Mouse (Mus musculus): ENCODE results near the gene Fam207a.

Gene Fam207a

GRCm38 (mm10) chr10:77455251-77456010, 60.2 kb downstream of the Fam207a start:
- no peak for DNase-seq (ENCODE audit: low spot score in 2 of 2)

DNA sequence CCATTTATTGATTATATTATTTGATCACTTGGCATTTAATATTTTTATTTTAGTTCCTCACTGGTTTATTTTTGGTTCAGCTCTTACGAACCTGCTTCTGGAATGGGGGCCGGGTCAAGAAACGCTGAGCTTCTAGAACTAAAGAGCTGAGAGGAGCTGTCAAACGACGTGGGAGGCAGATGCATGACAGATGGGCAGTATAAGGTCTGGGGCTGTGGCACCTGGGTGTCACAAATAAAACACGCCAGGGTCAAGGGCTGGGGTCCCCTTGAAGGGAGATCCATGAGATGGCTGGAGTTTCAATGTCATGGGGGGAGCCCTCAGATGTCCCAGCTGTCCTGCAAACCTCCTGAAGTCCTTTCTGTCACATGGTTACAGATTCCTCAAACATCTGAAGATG, 60.8 kb downstream of the Fam207a start:
- no peak for DNase-seq (ENCODE audit: low spot score in 2 of 2)

GRCm38 (mm10) chr10:77451822-77452221, 63.8 kb downstream of the Fam207a start:
- DNase-seq (ENCODE audit: low spot score in 2 of 2), result no peak

GRCm38 (mm10) chr10:77450159-77450464, 65.5 kb downstream of the Fam207a start:
- no peak for DNase-seq (ENCODE audit: low spot score in 2 of 2)

DNA sequence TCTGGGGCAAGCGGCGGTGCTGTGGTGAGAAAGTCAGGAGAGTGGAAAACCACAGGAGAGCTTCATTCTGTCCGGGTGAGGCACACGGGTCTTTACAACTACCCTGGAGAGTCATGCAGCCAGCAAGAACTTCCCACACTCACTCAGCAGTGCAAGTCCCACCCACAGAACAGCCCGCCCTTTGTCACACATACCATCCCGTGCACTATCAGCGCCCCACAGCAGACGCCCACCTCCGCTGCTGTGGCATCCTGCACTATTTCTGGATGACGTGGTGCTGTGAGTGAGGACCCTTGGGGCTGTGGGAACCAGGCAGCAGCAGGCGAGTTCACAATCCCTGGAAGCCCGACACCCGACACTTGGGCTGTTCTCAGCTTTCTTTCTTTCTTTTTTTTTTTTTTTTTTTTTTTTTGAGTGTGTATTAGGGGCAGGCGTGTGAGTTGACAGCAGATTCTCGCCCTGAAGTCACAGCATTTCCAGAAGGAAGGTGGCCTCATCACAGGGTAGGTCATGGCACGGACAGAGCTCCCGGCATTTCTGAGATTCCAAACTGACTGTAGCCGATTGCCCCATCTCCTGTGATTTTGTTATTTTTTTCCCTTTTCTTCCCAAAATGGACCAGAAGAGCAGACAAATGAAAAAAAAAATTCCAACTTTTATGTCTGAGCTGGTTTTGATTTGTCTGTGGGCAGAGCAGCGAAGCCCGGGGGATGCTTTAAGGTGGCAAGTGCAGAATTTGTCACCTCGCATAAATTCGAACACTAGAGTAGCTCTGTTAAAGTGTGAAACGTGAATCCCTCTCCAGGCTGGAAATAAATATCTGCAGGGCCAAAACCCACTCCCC, 66.0 kb downstream of the Fam207a start:
- DNase-seq (ENCODE audit: low spot score in 2 of 2), result no peak

GRCm38 (mm10) chr10:77448698-77449247, 66.8 kb downstream of the Fam207a start:
- DNase-seq (ENCODE audit: low spot score in 2 of 2), result no peak

DNA sequence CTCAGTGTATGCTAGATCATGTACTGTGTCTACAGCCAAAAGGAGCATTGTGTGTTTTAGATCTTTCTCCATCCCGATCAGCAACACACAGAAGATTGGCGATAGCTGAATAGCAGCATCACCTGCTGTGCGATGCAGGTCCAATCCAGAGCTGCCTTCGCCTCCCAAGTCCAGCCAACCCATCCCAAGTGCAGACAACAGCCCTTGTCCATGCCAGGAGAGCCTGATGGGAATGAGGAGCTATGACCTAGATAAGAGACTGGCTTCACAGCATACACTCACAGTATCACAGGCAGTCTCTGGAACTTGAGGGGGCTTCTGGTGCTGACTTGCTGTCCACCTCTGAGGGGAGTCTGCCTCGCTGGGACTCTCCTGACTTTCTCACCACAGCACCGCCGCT, 67.4 kb downstream of the Fam207a start:
- no peak for DNase-seq (ENCODE audit: low spot score in 2 of 2)

GRCm38 (mm10) chr10:77447755-77448154, 67.8 kb downstream of the Fam207a start:
- no peak for DNase-seq (ENCODE audit: low spot score in 2 of 2)

- DNase-seq (ENCODE audit: low spot score in 2 of 2), result no peak
These were observed 73.3 kb downstream of the Fam207a start for GRCm38 (mm10) chr10:77442250-77442649.

DNA sequence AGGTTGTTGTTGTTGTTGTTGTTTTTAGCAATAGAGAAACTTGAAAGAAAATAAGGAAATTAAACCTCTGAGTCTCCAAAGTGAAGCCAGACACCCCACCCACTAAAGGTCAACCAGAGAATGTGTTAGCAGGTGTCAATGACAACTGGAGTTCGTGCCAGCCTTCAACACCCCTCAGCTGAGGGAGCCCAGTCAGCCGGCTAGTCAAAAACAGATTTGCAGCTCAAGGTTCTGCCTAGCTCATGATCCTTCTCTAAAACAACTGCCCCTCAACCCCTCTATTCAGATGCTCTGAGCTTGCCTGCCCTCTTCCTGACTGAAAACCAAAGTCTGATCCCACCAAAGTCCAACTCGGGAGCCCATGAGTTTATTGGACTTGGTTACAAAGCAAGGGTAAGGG, 73.8 kb downstream of the Fam207a start:
- no peak for DNase-seq (ENCODE audit: low spot score in 2 of 2)

DNA sequence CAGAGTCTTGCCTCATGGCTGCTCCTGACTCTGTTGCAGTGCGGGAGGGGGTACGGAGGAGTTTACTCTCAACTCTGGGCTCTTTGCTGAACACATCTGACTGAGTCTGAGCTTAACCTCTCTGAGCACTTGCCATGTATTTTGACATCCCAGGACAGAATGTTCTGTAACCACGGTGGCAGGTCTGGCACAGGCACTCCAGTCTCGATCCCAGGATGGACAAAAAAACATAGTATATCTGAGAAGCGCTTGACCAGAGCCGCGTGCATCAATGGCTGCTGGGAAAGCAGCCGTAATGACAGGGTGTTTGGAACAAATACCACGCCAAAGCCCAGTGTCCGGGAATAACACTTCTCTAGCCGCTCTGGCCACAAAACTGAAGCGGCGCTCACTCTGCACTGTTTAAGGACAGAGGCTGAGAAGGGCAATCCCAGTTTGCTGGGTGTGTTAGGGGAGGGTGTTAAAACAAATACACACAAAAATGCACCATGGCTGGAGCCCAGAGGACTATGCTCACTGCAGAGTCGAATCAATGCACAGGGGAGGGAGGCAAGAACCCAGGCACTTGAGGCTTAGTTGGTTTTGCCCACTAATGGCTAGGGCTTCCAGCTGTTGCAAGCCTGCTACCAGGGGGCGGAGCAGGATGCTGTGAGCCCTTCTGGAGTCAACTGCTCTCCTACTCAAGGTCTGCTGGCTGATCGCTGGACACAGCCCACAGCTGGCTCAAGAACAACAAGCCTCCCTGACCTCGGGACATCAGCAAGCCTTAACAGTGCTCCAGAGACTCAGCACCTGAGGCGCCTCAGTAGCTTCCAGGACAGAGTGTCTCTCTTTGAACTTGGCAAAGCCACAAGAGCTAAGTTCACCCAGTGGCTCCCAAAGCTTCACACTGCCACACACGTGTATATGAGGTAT, 74.5 kb downstream of the Fam207a start:
- DNase-seq (ENCODE audit: low spot score in 2 of 2), result no peak

- DNase-seq (ENCODE audit: low spot score in 2 of 2), result no peak
These were observed 75.3 kb downstream of the Fam207a start for GRCm38 (mm10) chr10:77440286-77440685.

- no peak for DNase-seq (ENCODE audit: low spot score in 2 of 2)
These were observed 76.6 kb downstream of the Fam207a start for GRCm38 (mm10) chr10:77439026-77439425.

GRCm38 (mm10) chr10:77438021-77438420, 77.6 kb downstream of the Fam207a start:
- DNase-seq (ENCODE audit: low spot score in 2 of 2), result no peak
